Mouse (Mus musculus) heart, embryonic 16.5 days (tissue): Measurements from ENCODE around the gene Fbxl18. TPM values are rescaled to one million over a fixed set of nuclear protein-coding genes. Genes with fewer than 3 reads are reported as not detected.
A peak's percentile ranks its signal among the peaks of the same experiment; 100 is the strongest.
"Not testable (repeated sequence)": the region's sequence is repeated elsewhere in the genome, so short reads cannot be mapped to it uniquely, and the experiment has no call there.

ENCODE experiments used
- ATAC-seq: fragments of 200-750 bp; cut with Nextera tagmentation; replicated peaks from 2 replicates; pipeline ENCODE4 v1.8.0; 2017; ENCODE audit warnings: moderate number of reproducible peaks; ENCODE audit not compliant: insufficient read depth, low FRiP score; ENCODE audit errors: extremely low read depth
- H3K27ac ChIP-seq: fragments of 300-500 bp; sonication (generic); 2 replicates; pipeline ENCODE4 v1.5.1; 2014; ENCODE audit warnings: mild to moderate bottlenecking, low read length, control low read depth, moderate library complexity
- H3K27me3 ChIP-seq: fragments of 300-500 bp; sonication (generic); 2 replicates; pipeline ENCODE4 v1.6.1; 2014; ENCODE audit warnings: low read length, mixed read lengths; ENCODE audit not compliant: control insufficient read depth, insufficient read depth
- H3K36me3 ChIP-seq: fragments of 300-500 bp; sonication (generic); 2 replicates; pipeline ENCODE4 v1.6.1; 2014; ENCODE audit not compliant: control insufficient read depth, insufficient read depth
- H3K4me1 ChIP-seq: fragments of 300-500 bp; sonication (generic); 2 replicates; pipeline ENCODE4 v1.6.1; 2014; ENCODE audit warnings: low read length, mixed read lengths; ENCODE audit not compliant: control insufficient read depth, insufficient read depth
- H3K4me2 ChIP-seq: fragments of 300-500 bp; sonication (generic); 2 replicates; pipeline ENCODE4 v1.6.1; 2014; ENCODE audit warnings: low read depth, mild to moderate bottlenecking, control low read depth, low read length
- H3K4me3 ChIP-seq: fragments of 300-500 bp; sonication (generic); 2 replicates; pipeline ENCODE4 v1.5.1; 2014; ENCODE audit warnings: mild to moderate bottlenecking, control low read depth, low read length
- H3K9ac ChIP-seq: fragments of 300-500 bp; sonication (generic); 2 replicates; pipeline ENCODE4 v1.6.1; 2014; ENCODE audit warnings: low read length, control low read depth
- H3K9me3 ChIP-seq: fragments of 300-500 bp; sonication (generic); replicated peaks from 2 replicates; pipeline ENCODE4 v1.6.1; 2016; ENCODE audit warnings: low read length; ENCODE audit not compliant: control insufficient read depth
- WGBS: fragments of 180-500 bp; shearing (Covaris S2); extraction: QIAGEN DNeasy Blood & Tissue Kit; methylation state at CpG from one replicate; pipeline ENCODE4 v1.1.7; 2014; 5-methylcytosine and 5-hydroxymethylcytosine counted together
- polyA plus RNA-seq: library from polyadenylated mRNA; unstranded; fragments of >200 nt; fragmentation: Nextera tagmentation; extraction: Ambion mirVana; gene quantifications from 2 replicates; pipeline ENCODE4 v1.2.1, GENCODE M21; 2015

The Fbxl18 gene
- polyA plus RNA-seq, 1 experiment from 2014 or later = 7.5 TPM

GRCm38 (mm10) chr5:142848911-142849310 is 46.3 kb downstream of the Fbxl18 start:
- H3K4me3 ChIP-seq = no peak overlapping the region
- WGBS = 83% methylated on average over 7 of the region's 7 CpGs
- no peak overlapping the region for H3K9ac ChIP-seq
- no peak overlapping the region for H3K27ac ChIP-seq
- no peaks in the 10 kb centered on the region for H3K27me3 ChIP-seq
- no peak overlapping the region for H3K4me2 ChIP-seq
- no peaks in the 10 kb centered on the region for H3K36me3 ChIP-seq
- H3K4me1 ChIP-seq = no peaks in the 10 kb centered on the region
- H3K9me3 ChIP-seq = no peaks in the 10 kb centered on the region
- ATAC-seq = no peak

GRCm38 (mm10) chr5:142848149-142848548 is 47.1 kb downstream of the Fbxl18 start:
- H3K27me3 ChIP-seq = no peaks in the 10 kb centered on the region
- no peaks in the 10 kb centered on the region for H3K4me1 ChIP-seq
- no peak overlapping the region for H3K4me3 ChIP-seq
- no peak overlapping the region for H3K9ac ChIP-seq
- H3K27ac ChIP-seq = no peak overlapping the region
- 49% methylated on average over 3 of the region's 3 CpGs for WGBS
- H3K4me2 ChIP-seq = no peak overlapping the region
- H3K36me3 ChIP-seq = no peaks in the 10 kb centered on the region
- no peaks in the 10 kb centered on the region for H3K9me3 ChIP-seq
- no peak for ATAC-seq

DNA sequence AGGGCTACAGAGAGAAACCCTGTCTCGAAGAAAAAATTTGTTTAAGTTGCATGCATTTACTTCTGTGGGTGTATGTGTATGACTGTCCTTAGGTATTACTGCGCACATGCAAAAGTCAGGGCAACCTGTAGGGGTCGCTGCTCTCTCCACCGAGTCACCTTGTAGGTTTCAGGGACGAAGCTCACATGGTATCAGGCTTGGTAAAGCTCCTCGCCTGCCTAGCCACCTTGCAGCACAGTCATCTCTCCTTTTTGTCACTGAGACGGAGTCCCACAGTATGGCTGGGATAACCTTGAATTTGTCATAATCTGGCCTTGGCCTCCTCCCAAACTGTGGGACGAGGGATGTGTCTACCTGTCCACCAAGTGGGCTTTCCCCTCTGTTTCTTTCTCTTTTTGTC is 50.8 kb downstream of the Fbxl18 start:
- 54% methylated on average over 8 of the region's 8 CpGs for WGBS
- Histone ChIP-seq H3K4me2 (no peak overlapping the region), H3K4me1 (peaks cover 11% of the 10 kb centered on the region), H3K9ac (no peak overlapping the region), H3K9me3 (no peaks in the 10 kb centered on the region), H3K4me3 (no peak overlapping the region), H3K27me3 (no peaks in the 10 kb centered on the region), H3K27ac (no peak overlapping the region), H3K36me3 (no peaks in the 10 kb centered on the region)
- ATAC-seq = no peak

GRCm38 (mm10) chr5:142842137-142842642 is 53.0 kb downstream of the Fbxl18 start:
- Histone ChIP-seq H3K9me3 (no peaks in the 10 kb centered on the region), H3K27ac (no peak overlapping the region), H3K4me2 (no peak overlapping the region), H3K27me3 (no peaks in the 10 kb centered on the region), H3K4me3 (no peak overlapping the region), H3K4me1 (peaks cover 11% of the 10 kb centered on the region), H3K36me3 (no peaks in the 10 kb centered on the region), H3K9ac (no peak overlapping the region)
- ATAC-seq = no peak
- WGBS = 33% methylated on average over 7 of the region's 7 CpGs

GRCm38 (mm10) chr5:142841372-142842136 is 53.7 kb downstream of the Fbxl18 start:
- no peaks in the 10 kb centered on the region for H3K27me3 ChIP-seq
- no peak overlapping the region for H3K4me2 ChIP-seq
- ATAC-seq = peak; percentile 28
- H3K36me3 ChIP-seq = no peaks in the 10 kb centered on the region
- H3K27ac ChIP-seq = peak overlapping the region; percentile 55; the same call in 1 of the 2 replicates
- peaks cover 11% of the 10 kb centered on the region for H3K4me1 ChIP-seq
- WGBS = 57% methylated on average over 8 of the region's 8 CpGs
- H3K4me3 ChIP-seq = no peak overlapping the region
- H3K9ac ChIP-seq = no peak overlapping the region; the same call in 1 of the 2 replicates
- no peaks in the 10 kb centered on the region for H3K9me3 ChIP-seq

GRCm38 (mm10) chr5:142837427-142837826 is 57.8 kb downstream of the Fbxl18 start:
- H3K4me1 ChIP-seq = peaks cover 11% of the 10 kb centered on the region
- not testable (repeated sequence) for H3K9ac ChIP-seq, H3K27ac ChIP-seq, H3K4me3 ChIP-seq, H3K9me3 ChIP-seq, ATAC-seq, H3K4me2 ChIP-seq, H3K36me3 ChIP-seq, H3K27me3 ChIP-seq
- 88% methylated on average over 2 of the region's 2 CpGs for WGBS

GRCm38 (mm10) chr5:142836891-142837290 is 58.3 kb downstream of the Fbxl18 start:
- 66% methylated on average over 6 of the region's 6 CpGs for WGBS
- H3K4me3 ChIP-seq = no peak overlapping the region
- H3K4me1 ChIP-seq = peaks cover 11% of the 10 kb centered on the region
- no peaks in the 10 kb centered on the region; the same call in 1 of the 2 replicates for H3K9me3 ChIP-seq
- no peak overlapping the region for H3K4me2 ChIP-seq
- H3K9ac ChIP-seq = no peak overlapping the region
- no peak for ATAC-seq
- H3K27me3 ChIP-seq = no peaks in the 10 kb centered on the region
- no peaks in the 10 kb centered on the region for H3K36me3 ChIP-seq
- H3K27ac ChIP-seq = no peak overlapping the region

GRCm38 (mm10) chr5:142833646-142834438 is 61.4 kb downstream of the Fbxl18 start:
- Histone ChIP-seq H3K9ac (no peak overlapping the region), H3K4me2 (no peak overlapping the region), H3K27me3 (no peaks in the 10 kb centered on the region), H3K9me3 (no peaks in the 10 kb centered on the region; the same call in 1 of the 2 replicates), H3K27ac (no peak overlapping the region), H3K4me3 (no peak overlapping the region), H3K36me3 (no peaks in the 10 kb centered on the region), H3K4me1 (no peaks in the 10 kb centered on the region)
- ATAC-seq = no peak
- WGBS = 67% methylated on average over 8 of the region's 8 CpGs

- Histone ChIP-seq H3K36me3 (no peaks in the 10 kb centered on the region), H3K4me3 (no peak overlapping the region), H3K27ac (no peak overlapping the region), H3K4me2 (no peak overlapping the region), H3K4me1 (peaks cover 18% of the 10 kb centered on the region), H3K9me3 (no peaks in the 10 kb centered on the region), H3K27me3 (no peaks in the 10 kb centered on the region), H3K9ac (no peak overlapping the region)
- 88% methylated on average over 4 of the region's 4 CpGs for WGBS
- ATAC-seq = no peak
These were observed 69.1 kb downstream of the Fbxl18 start for GRCm38 (mm10) chr5:142826131-142826530.
